Mouse (Mus musculus): ENCODE results near the gene Olfr1045. TPM values are rescaled to one million over a fixed set of nuclear protein-coding genes. Genes with fewer than 3 reads are reported as not detected.

Olfr1045 gene
- polyA plus RNA-seq, 1 experiment from 2014 or later = not detected

DNA sequence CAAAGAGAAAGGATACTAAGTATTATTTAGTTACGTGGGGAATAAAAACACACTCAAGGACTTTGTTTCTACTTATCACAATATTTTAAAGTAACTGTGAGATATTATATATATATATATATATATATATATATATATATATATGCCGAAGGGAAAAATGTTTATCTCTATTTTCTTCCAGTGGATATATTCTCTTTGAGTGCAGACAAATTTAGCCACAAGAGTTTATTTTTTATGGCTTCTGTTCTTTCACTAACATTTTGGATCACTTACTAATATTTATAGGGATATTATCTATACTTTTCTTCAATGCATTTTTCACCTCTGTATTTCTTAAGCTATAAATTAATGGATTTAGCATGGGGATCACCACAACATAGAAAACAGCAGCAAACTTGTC, 41.1 kb downstream of the Olfr1045 start, which contains the start of gene Olfr1042:
Olfr1042 (minus strand) TSS at position 101 of the 400 bp plus-strand sequence.
- H3K9me3 ChIP-seq (ENCODE audit: control insufficient read depth, low read length) = no peaks in the 10 kb centered on the region
- H3K27me3 ChIP-seq (ENCODE audit: control insufficient read depth, insufficient read depth, low read length) = no peaks in the 10 kb centered on the region
- DNase-seq (ENCODE audit: low spot score) (no peak), ATAC-seq (ENCODE audit: low FRiP score) (no peak)
- WGBS = 91% methylated on average over 2 of the region's 2 CpGs
- H3K36me3 ChIP-seq (replicated peaks; ENCODE audit: control insufficient read depth, insufficient read depth) = no peaks in the 10 kb centered on the region
- no peak within 1 kb of the TSS for H3K4me2 ChIP-seq (replicated peaks)
- H3K9ac ChIP-seq = no peak within 1 kb of the TSS
- no peak within 1 kb of the TSS for H3K4me3 ChIP-seq (replicated peaks; ENCODE audit: low read length)
- no peak within 1 kb of the TSS for H3K27ac ChIP-seq
- H3K4me1 ChIP-seq (replicated peaks; ENCODE audit: control insufficient read depth, insufficient read depth, low read length) = no peaks in the 10 kb centered on the region

DNA sequence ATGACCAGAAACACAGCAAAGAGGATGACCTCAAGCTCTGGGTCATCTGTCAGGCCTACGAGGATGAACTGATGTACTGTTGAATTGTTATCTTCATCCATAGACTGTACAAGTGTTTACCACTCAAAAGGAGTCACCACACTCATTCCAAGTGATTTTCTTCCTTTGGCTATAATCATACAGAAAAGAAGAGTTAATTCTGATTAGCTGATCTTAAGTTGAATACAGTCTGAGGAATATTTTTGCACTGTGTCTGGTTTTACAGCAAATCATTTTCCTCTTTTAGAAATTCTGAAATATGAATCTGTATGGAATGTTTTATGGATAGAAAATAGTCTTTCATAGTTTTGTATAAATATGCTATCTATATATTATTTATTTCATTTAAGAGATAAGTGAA, 56.2 kb downstream of the Olfr1045 start, which contains the start of gene Olfr1040:
Olfr1040 (minus strand) TSS at position 101 of the 400 bp plus-strand sequence.
- ATAC-seq (ENCODE audit: low FRiP score) = no peak
- no peaks in the 10 kb centered on the region for H3K36me3 ChIP-seq (replicated peaks; ENCODE audit: control insufficient read depth, insufficient read depth)
- no peak within 1 kb of the TSS for H3K27ac ChIP-seq
- no peaks in the 10 kb centered on the region for H3K4me1 ChIP-seq (replicated peaks; ENCODE audit: control insufficient read depth, insufficient read depth, low read length)
- no peak for DNase-seq (ENCODE audit: low spot score)
- H3K4me3 ChIP-seq (replicated peaks; ENCODE audit: low read length) = no peak within 1 kb of the TSS
- no peak within 1 kb of the TSS for H3K9ac ChIP-seq
- 86% methylated on average over 1 of the region's 1 CpGs for WGBS
- no peak within 1 kb of the TSS for H3K4me2 ChIP-seq (replicated peaks)
- H3K9me3 ChIP-seq (ENCODE audit: control insufficient read depth, low read length) = no peaks in the 10 kb centered on the region
- no peaks in the 10 kb centered on the region for H3K27me3 ChIP-seq (ENCODE audit: control insufficient read depth, insufficient read depth, low read length)

Other genes starting within 250 kb of the Olfr1045 start
- not detected in 2 replicates for gene Olfr1029, start 229.1 kb downstream of the Olfr1045 start, polyA plus RNA-seq (2014; fragmentation: Nextera tagmentation; extraction: Ambion mirVana)
- not detected in 2 replicates for gene Olfr1030, start 223.7 kb downstream of the Olfr1045 start, polyA plus RNA-seq (2014; fragmentation: Nextera tagmentation; extraction: Ambion mirVana)
- gene Olfr1031, start 212.7 kb downstream of the Olfr1045 start, polyA plus RNA-seq (2014; fragmentation: Nextera tagmentation; extraction: Ambion mirVana) = not detected in 2 replicates
- not detected in 2 replicates for gene Olfr1032, start 197.5 kb downstream of the Olfr1045 start, polyA plus RNA-seq (2014; fragmentation: Nextera tagmentation; extraction: Ambion mirVana)
- 0.22 TPM in 1 of 2 replicates, not detected in the other for gene Olfr1033, start 182.4 kb downstream of the Olfr1045 start, polyA plus RNA-seq (2014; fragmentation: Nextera tagmentation; extraction: Ambion mirVana)
- gene Olfr1034, start 157.1 kb downstream of the Olfr1045 start, polyA plus RNA-seq (2014; fragmentation: Nextera tagmentation; extraction: Ambion mirVana) = not detected in 2 replicates
- not detected in 2 replicates for gene Olfr1036, start 129.0 kb downstream of the Olfr1045 start, polyA plus RNA-seq (2014; fragmentation: Nextera tagmentation; extraction: Ambion mirVana)
- gene Olfr1037, start 115.6 kb downstream of the Olfr1045 start, polyA plus RNA-seq (2014; fragmentation: Nextera tagmentation; extraction: Ambion mirVana) = not detected in 2 replicates
- gene Olfr1039, start 67.1 kb downstream of the Olfr1045 start, polyA plus RNA-seq (2014; fragmentation: Nextera tagmentation; extraction: Ambion mirVana) = not detected in 2 replicates
- not detected in 2 replicates for gene Olfr1040, start 56.3 kb downstream of the Olfr1045 start, polyA plus RNA-seq (2014; fragmentation: Nextera tagmentation; extraction: Ambion mirVana)
- not detected in 2 replicates for gene Olfr1042, start 41.2 kb downstream of the Olfr1045 start, polyA plus RNA-seq (2014; fragmentation: Nextera tagmentation; extraction: Ambion mirVana)
- gene Olfr1043, start 35.5 kb downstream of the Olfr1045 start, polyA plus RNA-seq (2014; fragmentation: Nextera tagmentation; extraction: Ambion mirVana) = not detected in 2 replicates
- gene Olfr1044, start 25.2 kb downstream of the Olfr1045 start, polyA plus RNA-seq (2014; fragmentation: Nextera tagmentation; extraction: Ambion mirVana) = not detected in 2 replicates
- not detected in 2 replicates for gene Olfr52, start 17.3 kb downstream of the Olfr1045 start, polyA plus RNA-seq (2014; fragmentation: Nextera tagmentation; extraction: Ambion mirVana)
- not detected in 2 replicates for gene Olfr1046, start 16.3 kb upstream of the Olfr1045 start, polyA plus RNA-seq (2014; fragmentation: Nextera tagmentation; extraction: Ambion mirVana)
- gene Olfr1047, start 28.4 kb upstream of the Olfr1045 start, polyA plus RNA-seq (2014; fragmentation: Nextera tagmentation; extraction: Ambion mirVana) = not detected in 2 replicates
- gene Olfr1048, start 37.3 kb upstream of the Olfr1045 start, polyA plus RNA-seq (2014; fragmentation: Nextera tagmentation; extraction: Ambion mirVana) = not detected in 2 replicates
- not detected in 2 replicates for gene Olfr1049, start 55.3 kb upstream of the Olfr1045 start, polyA plus RNA-seq (2014; fragmentation: Nextera tagmentation; extraction: Ambion mirVana)
- not detected in 2 replicates for gene Olfr1051, start 76.1 kb upstream of the Olfr1045 start, polyA plus RNA-seq (2014; fragmentation: Nextera tagmentation; extraction: Ambion mirVana)
- not detected in 2 replicates for gene Olfr1052, start 89.4 kb upstream of the Olfr1045 start, polyA plus RNA-seq (2014; fragmentation: Nextera tagmentation; extraction: Ambion mirVana)
- not detected in 2 replicates for gene Olfr1053, start 112.3 kb upstream of the Olfr1045 start, polyA plus RNA-seq (2014; fragmentation: Nextera tagmentation; extraction: Ambion mirVana)
- gene Olfr1054, start 132.4 kb upstream of the Olfr1045 start, polyA plus RNA-seq (2014; fragmentation: Nextera tagmentation; extraction: Ambion mirVana) = not detected in 2 replicates
- not detected in 2 replicates for gene Olfr1055, start 147.3 kb upstream of the Olfr1045 start, polyA plus RNA-seq (2014; fragmentation: Nextera tagmentation; extraction: Ambion mirVana)
- not detected in 2 replicates for gene Olfr1056, start 159.5 kb upstream of the Olfr1045 start, polyA plus RNA-seq (2014; fragmentation: Nextera tagmentation; extraction: Ambion mirVana)
- not detected in 2 replicates for gene Olfr1057, start 175.4 kb upstream of the Olfr1045 start, polyA plus RNA-seq (2014; fragmentation: Nextera tagmentation; extraction: Ambion mirVana)
- not detected in 2 replicates for gene Olfr1058, start 185.6 kb upstream of the Olfr1045 start, polyA plus RNA-seq (2014; fragmentation: Nextera tagmentation; extraction: Ambion mirVana)
- gene Olfr1061, start 211.0 kb upstream of the Olfr1045 start, polyA plus RNA-seq (2014; fragmentation: Nextera tagmentation; extraction: Ambion mirVana) = not detected in 2 replicates
- not detected in 2 replicates for gene Olfr1062, start 223.7 kb upstream of the Olfr1045 start, polyA plus RNA-seq (2014; fragmentation: Nextera tagmentation; extraction: Ambion mirVana)
- gene Olfr1065, start 247.6 kb upstream of the Olfr1045 start, polyA plus RNA-seq (2014; fragmentation: Nextera tagmentation; extraction: Ambion mirVana) = not detected in 2 replicates